Mouse (Mus musculus): ENCODE measurements at regions not wholly inside any gene's neighbourhood (a gene's known extent, or its start where the extent isn't known, plus 50 kb on each side); places are given as distances from the start of the nearest gene placed in this dataset.

DNA sequence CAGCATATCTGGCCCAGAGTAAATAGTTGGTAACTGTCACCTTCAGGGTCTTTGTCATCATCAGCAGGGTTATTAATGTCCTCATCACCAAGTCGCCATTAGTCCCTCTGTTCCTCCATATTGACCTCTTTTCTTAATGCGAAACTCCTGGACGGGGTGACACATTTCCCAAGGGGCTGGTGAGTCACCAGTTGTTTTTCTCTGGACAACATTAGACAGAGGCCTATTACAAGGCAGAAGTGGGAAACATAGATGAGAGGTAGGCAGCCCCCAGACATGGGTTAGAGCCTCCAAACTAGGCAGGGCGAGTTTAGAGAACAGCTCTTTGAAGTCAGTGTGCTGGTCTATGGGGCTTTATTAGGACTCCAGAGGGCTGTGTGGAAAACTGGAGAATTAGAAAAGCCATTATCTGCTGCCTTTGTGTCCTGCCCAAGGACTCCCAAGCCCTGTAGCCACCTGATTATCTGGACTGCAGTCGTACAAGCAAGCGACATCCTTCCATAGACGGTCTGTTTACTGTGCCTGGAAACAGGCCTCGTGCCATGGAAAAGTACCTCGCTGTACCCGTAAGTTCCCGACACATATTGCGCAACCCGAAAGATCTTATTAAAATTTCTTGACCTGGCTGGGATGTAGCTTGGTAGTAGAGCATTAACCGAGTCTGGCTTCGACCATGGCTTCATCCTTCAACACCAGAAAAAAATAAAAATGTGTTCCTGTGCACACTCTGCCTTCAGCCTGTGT, 136.6 kb upstream of the Mkln1 start:
- Histone ChIP-seq H3K27me3 (ENCODE audit: control insufficient read depth, insufficient read depth, low read length, poor library complexity, severe bottlenecking) (no peaks in the 10 kb centered on the region), H3K4me1 (ENCODE audit: control insufficient read depth, insufficient read depth, low read length) (peaks cover 2% of the 10 kb centered on the region), H3K9ac (ENCODE audit: low read depth, poor library complexity, severe bottlenecking) (no peak overlapping the region), H3K9me3 (replicated peaks; ENCODE audit: control insufficient read depth, insufficient read depth, low read length, poor library complexity, severe bottlenecking) (no peaks in the 10 kb centered on the region), H3K27ac (ENCODE audit: insufficient read depth, low read length) (no peak overlapping the region), H3K36me3 (ENCODE audit: control insufficient read depth, insufficient read depth, low read length, poor library complexity, severe bottlenecking) (no peaks in the 10 kb centered on the region), H3K4me3 (ENCODE audit: low read depth, low read length) (no peak overlapping the region)
- no peak for TF ChIP-seq POLR2A (IDR thresholded peaks at IDR 0.05; ENCODE audit: insufficient read depth, low read length)
- TF ChIP-seq CTCF (IDR thresholded peaks at IDR 0.05; ENCODE audit: low read depth, low read length), result no peak
- no peak for TF ChIP-seq EP300 (IDR thresholded peaks at IDR 0.05; ENCODE audit: insufficient read depth, low read depth, low read length)

DNA sequence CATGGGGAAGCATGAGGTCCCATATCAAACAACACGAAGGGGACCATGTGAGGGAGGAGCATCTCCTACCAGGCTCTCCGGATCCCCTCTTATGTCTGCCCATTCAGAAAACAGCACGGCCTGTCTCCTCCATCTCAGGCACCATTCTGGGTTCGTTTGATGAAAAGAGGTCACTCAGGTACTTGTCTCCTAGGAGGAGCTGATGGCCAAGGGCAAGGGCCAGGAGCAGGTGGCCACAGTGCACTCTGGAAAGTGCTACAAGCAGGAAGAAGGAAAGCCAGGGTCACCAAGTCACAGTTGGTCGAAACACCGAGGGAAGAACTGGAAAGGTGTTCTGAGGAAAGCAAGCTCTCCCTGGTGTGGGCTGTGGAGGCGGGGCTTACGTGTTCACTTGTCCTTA, 135.9 kb upstream of the Mkln1 start:
- Histone ChIP-seq H3K27ac (ENCODE audit: insufficient read depth, low read length) (no peak overlapping the region), H3K9me3 (replicated peaks; ENCODE audit: control insufficient read depth, insufficient read depth, low read length, poor library complexity, severe bottlenecking) (no peaks in the 10 kb centered on the region), H3K36me3 (ENCODE audit: control insufficient read depth, insufficient read depth, low read length, poor library complexity, severe bottlenecking) (no peaks in the 10 kb centered on the region), H3K9ac (ENCODE audit: low read depth, poor library complexity, severe bottlenecking) (no peak overlapping the region), H3K4me1 (ENCODE audit: control insufficient read depth, insufficient read depth, low read length) (peaks cover 2% of the 10 kb centered on the region), H3K4me3 (ENCODE audit: low read depth, low read length) (no peak overlapping the region), H3K27me3 (ENCODE audit: control insufficient read depth, insufficient read depth, low read length, poor library complexity, severe bottlenecking) (no peaks in the 10 kb centered on the region)
- no peak for TF ChIP-seq POLR2A (IDR thresholded peaks at IDR 0.05; ENCODE audit: insufficient read depth, low read length)
- no peak for TF ChIP-seq EP300 (IDR thresholded peaks at IDR 0.05; ENCODE audit: insufficient read depth, low read depth, low read length)
- TF ChIP-seq CTCF (IDR thresholded peaks at IDR 0.05; ENCODE audit: low read depth, low read length), result no peak

DNA sequence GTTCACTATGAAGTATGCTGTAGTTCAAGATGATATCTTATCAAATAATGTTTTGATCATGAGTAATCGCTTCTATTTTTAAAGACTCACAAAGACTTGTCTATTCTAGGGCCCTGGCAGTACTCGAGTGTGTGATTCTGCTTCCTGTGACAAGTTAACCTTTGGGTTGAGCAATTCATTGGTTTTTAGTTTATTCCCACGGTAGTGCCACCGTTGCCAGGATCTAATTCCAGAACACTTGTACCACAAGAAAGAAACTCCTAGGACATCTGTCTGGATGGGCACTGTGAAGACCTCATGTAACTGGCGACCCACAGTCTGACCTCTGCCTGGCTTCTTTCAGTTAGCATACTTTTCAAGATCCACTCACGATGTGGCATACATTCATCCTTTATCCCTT, 134.7 kb upstream of the Mkln1 start:
- H3K27me3 ChIP-seq (ENCODE audit: control insufficient read depth, insufficient read depth, low read length, poor library complexity, severe bottlenecking), result no peaks in the 10 kb centered on the region
- no peak for TF ChIP-seq EP300 (IDR thresholded peaks at IDR 0.05; ENCODE audit: insufficient read depth, low read depth, low read length)
- no peak for TF ChIP-seq CTCF (IDR thresholded peaks at IDR 0.05; ENCODE audit: low read depth, low read length)
- no peak for TF ChIP-seq POLR2A (IDR thresholded peaks at IDR 0.05; ENCODE audit: insufficient read depth, low read length)
- H3K36me3 ChIP-seq (ENCODE audit: control insufficient read depth, insufficient read depth, low read length, poor library complexity, severe bottlenecking), result no peaks in the 10 kb centered on the region
- H3K27ac ChIP-seq (ENCODE audit: insufficient read depth, low read length), result no peak overlapping the region
- H3K9ac ChIP-seq (ENCODE audit: low read depth, poor library complexity, severe bottlenecking), result no peak overlapping the region
- H3K4me1 ChIP-seq (ENCODE audit: control insufficient read depth, insufficient read depth, low read length), result peaks cover 2% of the 10 kb centered on the region
- no peak overlapping the region for H3K4me3 ChIP-seq (ENCODE audit: low read depth, low read length)
- H3K9me3 ChIP-seq (replicated peaks; ENCODE audit: control insufficient read depth, insufficient read depth, low read length, poor library complexity, severe bottlenecking), result no peaks in the 10 kb centered on the region

DNA sequence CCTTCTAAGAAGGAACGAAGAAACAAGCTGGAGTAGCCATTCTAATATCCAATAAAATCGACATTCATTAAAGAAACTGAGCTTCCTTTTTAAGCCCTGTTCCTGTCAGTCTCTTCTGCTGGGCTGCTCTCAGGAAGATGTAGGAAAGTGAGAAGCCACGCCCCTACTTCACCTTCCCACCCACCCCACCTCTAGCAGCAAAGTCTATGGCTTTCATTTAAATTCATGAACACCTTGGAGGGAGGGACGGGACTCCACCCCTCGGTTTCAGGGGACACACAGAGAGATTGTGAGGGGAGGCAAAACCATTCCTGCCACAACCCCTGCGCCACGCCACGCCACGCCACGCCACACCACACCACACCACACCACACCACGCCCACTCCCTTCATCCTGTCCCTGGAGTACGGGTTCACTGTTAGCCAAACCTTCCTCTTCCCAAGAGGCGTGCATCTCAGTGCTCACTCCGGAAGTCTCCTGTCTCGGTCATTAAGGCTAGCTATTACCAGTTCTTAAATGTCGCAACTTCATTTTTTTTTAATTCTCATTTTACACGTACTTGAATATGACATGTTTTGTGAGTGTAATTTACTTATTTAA, 132.0 kb upstream of the Mkln1 start:
- Histone ChIP-seq H3K4me1 (ENCODE audit: control insufficient read depth, insufficient read depth, low read length) (peaks cover 2% of the 10 kb centered on the region), H3K27me3 (ENCODE audit: control insufficient read depth, insufficient read depth, low read length, poor library complexity, severe bottlenecking) (no peaks in the 10 kb centered on the region), H3K9ac (ENCODE audit: low read depth, poor library complexity, severe bottlenecking) (no peak overlapping the region), H3K36me3 (ENCODE audit: control insufficient read depth, insufficient read depth, low read length, poor library complexity, severe bottlenecking) (no peaks in the 10 kb centered on the region), H3K4me3 (ENCODE audit: low read depth, low read length) (peak overlapping the region; percentile 55), H3K27ac (ENCODE audit: insufficient read depth, low read length) (no peak overlapping the region), H3K9me3 (replicated peaks; ENCODE audit: control insufficient read depth, insufficient read depth, low read length, poor library complexity, severe bottlenecking) (no peaks in the 10 kb centered on the region)
- TF ChIP-seq CTCF (IDR thresholded peaks at IDR 0.05; ENCODE audit: low read depth, low read length) (no peak), EP300 (IDR thresholded peaks at IDR 0.05; ENCODE audit: insufficient read depth, low read depth, low read length) (no peak), POLR2A (IDR thresholded peaks at IDR 0.05; ENCODE audit: insufficient read depth, low read length) (no peak)

DNA sequence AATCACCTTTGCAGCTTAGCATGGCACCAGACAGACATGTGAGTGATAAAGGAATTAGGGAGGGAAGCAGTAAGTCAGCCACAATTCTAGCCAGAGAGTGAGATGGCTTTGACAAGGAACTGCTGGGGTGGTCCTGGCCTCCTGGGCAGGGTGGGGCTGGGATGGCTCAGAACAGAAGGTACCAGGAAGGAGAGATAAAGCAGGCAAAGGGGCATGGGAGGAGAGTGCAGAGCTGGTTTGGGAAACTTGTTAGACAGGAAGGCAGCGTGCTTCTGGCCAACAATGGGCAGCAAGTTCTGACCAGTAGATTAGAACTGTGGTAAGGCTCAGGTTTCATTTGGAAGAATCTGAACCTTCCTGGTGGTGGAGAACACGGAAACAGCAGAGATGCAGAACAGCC, 130.5 kb upstream of the Mkln1 start:
- no peak overlapping the region for H3K4me3 ChIP-seq (ENCODE audit: low read depth, low read length)
- H3K4me1 ChIP-seq (ENCODE audit: control insufficient read depth, insufficient read depth, low read length), result peaks cover 2% of the 10 kb centered on the region
- no peaks in the 10 kb centered on the region for H3K36me3 ChIP-seq (ENCODE audit: control insufficient read depth, insufficient read depth, low read length, poor library complexity, severe bottlenecking)
- H3K9ac ChIP-seq (ENCODE audit: low read depth, poor library complexity, severe bottlenecking), result no peak overlapping the region
- H3K9me3 ChIP-seq (replicated peaks; ENCODE audit: control insufficient read depth, insufficient read depth, low read length, poor library complexity, severe bottlenecking), result no peaks in the 10 kb centered on the region
- TF ChIP-seq EP300 (IDR thresholded peaks at IDR 0.05; ENCODE audit: insufficient read depth, low read depth, low read length) (0 out of 2 replicates have a peak, but pooled peaks have one; percentile 35), CTCF (IDR thresholded peaks at IDR 0.05; ENCODE audit: low read depth, low read length) (no peak), POLR2A (IDR thresholded peaks at IDR 0.05; ENCODE audit: insufficient read depth, low read length) (no peak)
- no peak overlapping the region for H3K27ac ChIP-seq (ENCODE audit: insufficient read depth, low read length)
- no peaks in the 10 kb centered on the region for H3K27me3 ChIP-seq (ENCODE audit: control insufficient read depth, insufficient read depth, low read length, poor library complexity, severe bottlenecking)

DNA sequence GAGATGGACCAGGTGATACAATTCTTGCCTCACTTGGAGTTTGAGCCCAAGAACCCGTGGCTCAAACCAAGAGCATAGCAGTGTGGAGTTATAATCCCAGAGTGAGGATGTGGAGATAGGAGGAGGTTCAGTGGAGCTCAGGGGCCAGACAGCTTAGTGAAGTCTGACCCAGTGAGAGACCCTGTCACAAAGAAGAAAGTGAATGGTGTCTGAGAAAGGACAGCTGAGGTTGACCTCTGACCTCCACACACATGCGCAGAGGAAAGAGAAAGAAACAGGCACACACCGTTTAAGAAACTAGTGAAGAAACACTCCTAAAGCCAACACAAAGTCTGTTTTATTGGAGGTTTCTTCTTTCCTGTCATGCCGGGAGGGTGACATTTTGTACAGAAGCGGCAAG, 124.7 kb upstream of the Mkln1 start:
- H3K9ac ChIP-seq (ENCODE audit: low read depth, poor library complexity, severe bottlenecking), result no peak overlapping the region

More for the DNA sequence above, 124.7 kb upstream of the Mkln1 start:
- TF ChIP-seq CTCF (IDR thresholded peaks at IDR 0.05; ENCODE audit: low read depth, low read length) (no peak), EP300 (IDR thresholded peaks at IDR 0.05; ENCODE audit: insufficient read depth, low read depth, low read length) (no peak), POLR2A (IDR thresholded peaks at IDR 0.05; ENCODE audit: insufficient read depth, low read length) (no peak)
- Histone ChIP-seq H3K27me3 (ENCODE audit: control insufficient read depth, insufficient read depth, low read length, poor library complexity, severe bottlenecking) (no peaks in the 10 kb centered on the region), H3K4me1 (ENCODE audit: control insufficient read depth, insufficient read depth, low read length) (no peaks in the 10 kb centered on the region), H3K27ac (ENCODE audit: insufficient read depth, low read length) (no peak overlapping the region), H3K4me3 (ENCODE audit: low read depth, low read length) (no peak overlapping the region), H3K9me3 (replicated peaks; ENCODE audit: control insufficient read depth, insufficient read depth, low read length, poor library complexity, severe bottlenecking) (no peaks in the 10 kb centered on the region), H3K36me3 (ENCODE audit: control insufficient read depth, insufficient read depth, low read length, poor library complexity, severe bottlenecking) (no peaks in the 10 kb centered on the region)
